Mouse (Mus musculus) E14TG2a.4 (cell line): Measurements from ENCODE around the gene Gtf2a2.

Experiments used
- CTCF ChIP-seq: conservative IDR thresholded peaks from 2 replicates; pipeline ENCODE4 v1.5.1; 2014; ENCODE audit warnings: low read length
- NANOG ChIP-seq: IDR thresholded peaks from 2 replicates; pipeline ENCODE4 v1.6.1; 2014; ENCODE audit warnings: borderline replicate concordance, low read length, mixed read lengths
- POU5F1 ChIP-seq: IDR thresholded peaks from 2 replicates; pipeline ENCODE4 v1.6.1; 2014; ENCODE audit warnings: low read length, borderline replicate concordance

DNA sequence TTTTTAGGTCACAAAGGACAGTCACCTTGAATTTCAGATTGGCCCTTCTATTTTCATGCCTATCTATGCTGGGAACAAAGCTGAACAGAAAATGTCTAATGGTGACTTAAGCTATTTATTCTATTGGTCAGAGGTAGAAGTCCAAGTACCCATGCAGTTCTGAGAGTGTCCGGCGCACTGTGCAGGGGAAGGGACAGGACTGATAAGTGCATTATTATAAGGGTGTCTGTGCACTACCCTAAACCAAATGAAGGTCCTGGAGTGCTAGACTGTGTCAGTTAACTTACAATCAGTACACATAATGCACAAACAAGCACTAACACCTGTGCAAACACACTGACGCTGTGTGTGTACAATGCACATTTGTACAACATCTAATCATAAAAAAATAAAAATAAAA, 55.1 kb downstream of the Gtf2a2 start:
- TF ChIP-seq CTCF (no peak), POU5F1 (no peak), NANOG (no peak)
